Mouse (Mus musculus): ENCODE data around the gene Tssc4. TPM values are rescaled to one million over a fixed set of nuclear protein-coding genes. Genes with fewer than 3 reads are reported as not detected.

Tssc4 gene
- total RNA-seq, 2 experiments from 2014 or later, result 13.8 to 19.6 TPM

- no peak for DNase-seq (ENCODE audit: low spot score)
- intact Hi-C loops (cut with DNase I), result no loop called here
Measured at GRCm38 (mm10) chr7:143042897-143043300, 26.1 kb upstream of the Tssc4 start.

GRCm38 (mm10) chr7:143044049-143044825, 24.8 kb upstream of the Tssc4 start:
- intact Hi-C loops (cut with DNase I), result no loop called here
- no peak for DNase-seq (ENCODE audit: low spot score)

GRCm38 (mm10) chr7:143044826-143045206, 24.2 kb upstream of the Tssc4 start:
- DNase-seq (ENCODE audit: low spot score), result no peak
- intact Hi-C loops (cut with DNase I), result no loop called here

GRCm38 (mm10) chr7:143046358-143046757, 22.7 kb upstream of the Tssc4 start:
- intact Hi-C loops (cut with DNase I), result no loop called here
- DNase-seq (ENCODE audit: low spot score), result no peak

GRCm38 (mm10) chr7:143049331-143049730, 19.7 kb upstream of the Tssc4 start:
- no peak for DNase-seq (ENCODE audit: low spot score)
- intact Hi-C loops (cut with DNase I), result no loop called here

- intact Hi-C loops (cut with DNase I), result no loop called here
- DNase-seq (ENCODE audit: low spot score), result no peak
Measured at GRCm38 (mm10) chr7:143049841-143050816, 18.9 kb upstream of the Tssc4 start.

GRCm38 (mm10) chr7:143051316-143051715, 17.7 kb upstream of the Tssc4 start:
- intact Hi-C loops (cut with DNase I), result no loop called here
- no peak for DNase-seq (ENCODE audit: low spot score)

GRCm38 (mm10) chr7:143052626-143053007, 16.4 kb upstream of the Tssc4 start, which contains the start of gene Cd81:
TSS of gene Cd81 (plus strand) at chr7:143052739.
- intact Hi-C loops (cut with DNase I), result loop anchor here (1.0 kb wide), 1 partner anchor 44 kb away; no protein-coding TSS in a partner anchor
- DNase-seq (ENCODE audit: low spot score), result peak; percentile 84

- intact Hi-C loops (cut with DNase I), result loop anchor here (1.0 kb wide), 1 partner anchor 45 kb away; no protein-coding TSS in a partner anchor
- peak; percentile 56 for DNase-seq (ENCODE audit: low spot score)
Measured at GRCm38 (mm10) chr7:143053008-143053899, 15.8 kb upstream of the Tssc4 start.

GRCm38 (mm10) chr7:143053961-143054611, 15.0 kb upstream of the Tssc4 start:
- no peak for DNase-seq (ENCODE audit: low spot score)

GRCm38 (mm10) chr7:143054612-143054965, 14.5 kb upstream of the Tssc4 start:
- intact Hi-C loops (cut with DNase I), result no loop called here
- DNase-seq (ENCODE audit: low spot score), result no peak

More at GRCm38 (mm10) chr7:143053961-143054611, 15.0 kb upstream of the Tssc4 start:
- intact Hi-C loops (cut with DNase I), result loop anchor here (1.0 kb wide), 1 partner anchor 46 kb away; no protein-coding TSS in a partner anchor

GRCm38 (mm10) chr7:143055001-143055400, 14.0 kb upstream of the Tssc4 start:
- intact Hi-C loops (cut with DNase I), result no loop called here
- DNase-seq (ENCODE audit: low spot score), result no peak

GRCm38 (mm10) chr7:143055499-143056186, 13.4 kb upstream of the Tssc4 start:
- no peak for DNase-seq (ENCODE audit: low spot score)
- intact Hi-C loops (cut with DNase I), result no loop called here

- DNase-seq (ENCODE audit: low spot score), result no peak
- intact Hi-C loops (cut with DNase I), result no loop called here
Measured at GRCm38 (mm10) chr7:143057023-143057422, 12.0 kb upstream of the Tssc4 start.

GRCm38 (mm10) chr7:143057667-143058220, 11.3 kb upstream of the Tssc4 start:
- DNase-seq (ENCODE audit: low spot score), result no peak
- intact Hi-C loops (cut with DNase I), result no loop called here

- DNase-seq (ENCODE audit: low spot score), result no peak
- intact Hi-C loops (cut with DNase I), result no loop called here
Measured at GRCm38 (mm10) chr7:143058221-143058697, 10.8 kb upstream of the Tssc4 start.

- intact Hi-C loops (cut with DNase I), result no loop called here
- no peak for DNase-seq (ENCODE audit: low spot score)
Measured at GRCm38 (mm10) chr7:143059202-143059870, 9.7 kb upstream of the Tssc4 start.

GRCm38 (mm10) chr7:143062704-143063103, 6.3 kb upstream of the Tssc4 start:
- no peak for DNase-seq (ENCODE audit: low spot score)
- intact Hi-C loops (cut with DNase I), result no loop called here

Measured in heart, postnatal 25 days (tissue).